Mouse (Mus musculus): ENCODE measurements around the gene Tmcc3. TPM values are rescaled to one million over a fixed set of nuclear protein-coding genes. Genes with fewer than 3 reads are reported as not detected.

The Tmcc3 gene
- total RNA-seq, 2 experiments from 2014 or later, result 31.7 to 31.8 TPM

GRCm38 (mm10) chr10:94621420-94622225 lies 309.9 kb downstream of the Tmcc3 start:
- peak; percentile 37 to 38 for DNase-seq (ENCODE audit: low spot score in 2 of 2)

- no peak for DNase-seq (ENCODE audit: low spot score in 2 of 2)
These were observed 310.5 kb downstream of the Tmcc3 start for GRCm38 (mm10) chr10:94622281-94622680.

- DNase-seq (ENCODE audit: low spot score in 2 of 2), result no peak
These were observed 311.1 kb downstream of the Tmcc3 start for GRCm38 (mm10) chr10:94622828-94623227.

- DNase-seq (ENCODE audit: low spot score in 2 of 2), result peak; percentile 93
These were observed 311.9 kb downstream of the Tmcc3 start for GRCm38 (mm10) chr10:94623617-94624016.

GRCm38 (mm10) chr10:94625036-94625435 lies 313.3 kb downstream of the Tmcc3 start:
- no peak for DNase-seq (ENCODE audit: low spot score in 2 of 2)

- no peak for DNase-seq (ENCODE audit: low spot score in 2 of 2)
These were observed 313.9 kb downstream of the Tmcc3 start for GRCm38 (mm10) chr10:94625606-94626005.

GRCm38 (mm10) chr10:94630771-94631280 lies 319.1 kb downstream of the Tmcc3 start:
- DNase-seq (ENCODE audit: low spot score in 2 of 2), result no peak

GRCm38 (mm10) chr10:94631541-94632113 lies 319.9 kb downstream of the Tmcc3 start:
- no peak for DNase-seq (ENCODE audit: low spot score in 2 of 2)

- no peak for DNase-seq (ENCODE audit: low spot score in 2 of 2)
These were observed 320.5 kb downstream of the Tmcc3 start for GRCm38 (mm10) chr10:94632245-94632644.

GRCm38 (mm10) chr10:94638599-94638998 lies 326.9 kb downstream of the Tmcc3 start:
- DNase-seq (ENCODE audit: low spot score in 2 of 2), result no peak

GRCm38 (mm10) chr10:94639281-94639680 lies 327.5 kb downstream of the Tmcc3 start:
- DNase-seq (ENCODE audit: low spot score in 2 of 2), result no peak

GRCm38 (mm10) chr10:94640067-94640466 lies 328.3 kb downstream of the Tmcc3 start:
- no peak for DNase-seq (ENCODE audit: low spot score in 2 of 2)

Small RNA genes within 50 kb of the gene (microRNA-seq; reads per million reads assigned to microRNA genes)
- gene Mir7211, result 1.1 to 4.9 reads per million in 2 experiments

Other genes with a start within 250 kb of the Tmcc3 start
- 1 to 10 TPM; 7.3 to 7.8 TPM for gene Nr2c1, start 163.9 kb upstream of the Tmcc3 start, total RNA-seq (2021)
- gene Ndufa12, start 113.2 kb upstream of the Tmcc3 start, total RNA-seq (2021), result 100 to 1,000 TPM; 209 to 246 TPM
- not detected for gene Gm4792, start 13.2 kb upstream of the Tmcc3 start, total RNA-seq (2021)

Data from layer of hippocampus, postnatal 10 days (tissue).